Mouse (Mus musculus) kidney, adult 2 months (tissue): Measurements from ENCODE around the gene Farsa. TPM values are rescaled to one million over a fixed set of nuclear protein-coding genes. Genes with fewer than 3 reads are reported as not detected.
A peak's percentile ranks its signal among the peaks of the same experiment; 100 is the strongest.

Source experiments
- DNase-seq: peaks from one replicate; pipeline ENCODE4 v3.0.0; 2021
- H3K27ac ChIP-seq: fragments of 200-500 bp; 2 replicates; pipeline ENCODE4 v1.5.1; 2012; ENCODE audit warnings: low read depth, low read length, control low read depth, inconsistent platforms; ENCODE audit not compliant: insufficient read depth
- H3K27me3 ChIP-seq: fragments of 200-500 bp; replicated peaks from 2 replicates; pipeline ENCODE4 v1.6.1; 2012; ENCODE audit warnings: mild to moderate bottlenecking, moderate library complexity, low read length, inconsistent platforms; ENCODE audit not compliant: control insufficient read depth, insufficient read depth
- H3K36me3 ChIP-seq: fragments of 200-500 bp; 2 replicates; pipeline ENCODE4 v1.6.1; 2012; ENCODE audit warnings: mild to moderate bottlenecking, moderate library complexity, low read length, inconsistent platforms; ENCODE audit not compliant: control insufficient read depth, insufficient read depth
- H3K4me1 ChIP-seq: fragments of 200-500 bp; 2 replicates; pipeline ENCODE4 v1.6.1; 2011; ENCODE audit warnings: low read length; ENCODE audit not compliant: control insufficient read depth, insufficient read depth
- H3K4me3 ChIP-seq: fragments of 200-500 bp; 2 replicates; pipeline ENCODE4 v1.5.1; 2011; ENCODE audit warnings: mild to moderate bottlenecking, low read depth, low read length, control low read depth; ENCODE audit not compliant: insufficient read depth
- CTCF ChIP-seq: fragments of 200-500 bp; conservative IDR thresholded peaks from 2 replicates; pipeline ENCODE4 v1.5.1; 2011; ENCODE audit warnings: low read depth, mild to moderate bottlenecking, control low read depth, low read length, moderate library complexity, mixed read lengths; ENCODE audit not compliant: insufficient read depth, insufficient read length
- POLR2A ChIP-seq: fragments of 200-500 bp; IDR thresholded peaks from one replicate; pipeline ENCODE4 v1.6.1; 2011; ENCODE audit warnings: low read depth, low read length, control low read depth
- WGBS: fragments of 180-500 bp; shearing (Covaris S2); methylation state at CpG from one replicate; pipeline ENCODE4 v1.1.7; 2018; 5-methylcytosine and 5-hydroxymethylcytosine counted together
- polyA plus RNA-seq: library from polyadenylated mRNA; depleted of rRNA; stranded (reverse); fragments of >200 nt; gene quantifications from 2 replicates; pipeline ENCODE4 v1.2.3, GENCODE M21; 2012

Gene Farsa
- polyA plus RNA-seq, 1 experiment, result 37.6 TPM

DNA sequence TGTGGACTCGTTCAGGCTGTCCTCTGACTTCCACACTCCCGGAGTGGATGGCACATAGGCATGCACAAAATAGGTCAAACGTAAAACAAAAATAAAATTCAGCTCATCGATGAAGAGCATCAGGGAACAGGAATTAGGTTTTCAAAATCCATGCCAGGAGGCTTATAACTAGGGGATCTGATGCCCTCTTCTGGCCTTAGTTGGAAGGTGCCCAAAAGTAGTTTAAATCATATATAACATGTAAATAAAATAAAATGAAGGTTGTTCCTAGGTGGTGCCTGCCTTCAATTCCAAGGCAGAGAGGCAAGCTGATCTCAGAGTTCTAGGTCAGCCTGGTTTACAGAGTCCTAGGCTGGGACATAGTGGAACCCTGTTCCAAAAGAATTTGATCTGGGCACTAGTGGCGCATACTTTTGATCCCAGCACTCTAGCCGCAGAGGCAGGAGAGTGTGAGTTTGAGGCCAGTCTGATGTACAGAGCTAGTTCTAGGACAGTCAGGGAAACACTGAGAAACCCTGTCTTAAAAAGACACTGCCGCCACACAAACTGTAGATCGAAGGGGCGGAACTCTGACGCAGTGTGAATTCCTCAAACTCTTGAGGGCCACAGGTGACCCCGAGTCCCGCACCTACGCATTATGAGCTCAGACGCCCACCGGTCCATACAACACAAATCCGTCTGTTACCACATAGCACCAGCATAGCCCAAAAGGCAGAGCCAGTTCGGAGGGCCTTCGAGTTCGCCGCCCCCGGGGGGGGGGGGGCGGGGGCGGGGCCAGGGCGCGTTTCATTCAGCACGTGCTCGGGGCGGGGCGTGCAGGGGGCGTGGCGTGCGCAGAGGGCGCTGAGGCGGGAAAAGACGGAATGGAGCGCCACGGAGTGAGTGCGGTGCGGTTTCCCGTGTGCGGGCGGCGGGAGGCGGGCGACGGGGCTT is 14.9 kb downstream of the Farsa start, which contains the start of gene Syce2:
Gene Syce2 (plus strand): TSS at position 736 of the 933 bp plus-strand sequence.
- TF ChIP-seq POLR2A (no peak), CTCF (no peak)
- Histone ChIP-seq H3K27me3 (no peaks in the 10 kb centered on the region), H3K27ac (no peak within 1 kb of the TSS), H3K36me3 (no peaks in the 10 kb centered on the region), H3K4me3 (peak within 1 kb of the TSS; percentile 52), H3K4me1 (0 out of 2 replicates have a peak, but pooled peaks cover 4% of the 10 kb centered on the region)
- 8% methylated on average over 46 of the region's 46 CpGs for WGBS
- peak; percentile 85 for DNase-seq

DNA sequence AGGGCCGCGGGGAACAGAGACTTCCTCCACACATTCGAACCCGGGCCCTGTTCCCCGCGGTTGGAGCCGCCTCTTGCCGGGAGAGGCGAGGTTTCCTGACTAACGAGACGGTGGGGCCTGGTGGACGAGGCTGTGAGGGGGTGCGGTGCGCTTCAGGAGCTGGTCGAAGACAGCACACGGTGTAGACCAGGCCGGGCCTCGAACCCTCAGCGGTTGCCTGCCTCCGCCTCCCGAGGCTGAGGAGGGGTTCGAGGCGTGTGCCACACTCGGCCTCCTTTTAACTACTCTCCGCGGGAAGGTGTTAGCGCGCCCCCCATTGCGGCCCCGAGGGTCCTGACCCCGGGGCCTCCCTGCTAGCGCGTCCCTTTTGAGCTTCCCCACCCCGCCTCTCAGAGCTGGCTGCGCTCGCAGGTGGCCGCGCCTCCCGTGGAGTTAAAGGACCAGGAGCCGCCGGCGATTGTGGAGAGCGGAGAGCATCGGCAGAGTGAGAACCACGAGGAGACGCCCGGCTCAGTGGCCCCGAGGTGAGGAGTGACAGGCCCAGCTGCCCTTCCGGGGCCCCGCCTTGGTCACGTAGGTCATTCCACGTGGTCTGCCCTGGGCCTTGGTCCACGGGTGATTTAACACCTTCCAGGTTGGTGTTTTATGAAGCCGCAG is 15.6 kb downstream of the Farsa start:
- no peak for TF ChIP-seq CTCF
- TF ChIP-seq POLR2A, result no peak
- H3K27me3 ChIP-seq, result no peaks in the 10 kb centered on the region
- peak overlapping the region; percentile 36 for H3K4me3 ChIP-seq
- peak; percentile 48 for DNase-seq
- WGBS, result 2% methylated on average over 54 of the region's 54 CpGs
- H3K4me1 ChIP-seq, result 0 out of 2 replicates have a peak, but pooled peaks cover 4% of the 10 kb centered on the region
- no peaks in the 10 kb centered on the region for H3K36me3 ChIP-seq
- no peak overlapping the region for H3K27ac ChIP-seq

DNA sequence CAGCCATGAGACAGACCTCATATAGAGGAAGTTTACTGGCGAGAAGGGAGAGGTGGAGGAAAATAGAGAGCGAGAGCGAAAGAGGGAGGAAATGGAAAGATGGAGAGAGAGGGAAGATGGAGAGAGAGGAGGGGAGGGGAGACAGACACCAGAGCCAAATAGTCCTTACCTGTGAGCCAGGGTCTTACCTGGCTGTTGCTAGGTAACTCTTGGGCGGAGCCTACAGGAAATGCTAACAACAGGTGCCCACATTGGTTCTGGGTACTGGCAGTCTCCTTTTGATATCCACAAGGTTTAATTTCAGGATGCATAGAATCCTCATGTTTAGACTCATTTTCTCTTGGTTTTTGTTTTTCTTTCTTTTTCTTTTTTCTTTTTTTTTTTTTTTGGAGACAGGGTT is 16.2 kb downstream of the Farsa start:
- TF ChIP-seq CTCF, result no peak
- no peak for TF ChIP-seq POLR2A
- Histone ChIP-seq H3K4me3 (no peak overlapping the region), H3K4me1 (0 out of 2 replicates have a peak, but pooled peaks cover 4% of the 10 kb centered on the region), H3K27ac (no peak overlapping the region), H3K36me3 (no peaks in the 10 kb centered on the region), H3K27me3 (no peaks in the 10 kb centered on the region)
- WGBS, result 91% methylated on average over 4 of the region's 4 CpGs
- no peak for DNase-seq

DNA sequence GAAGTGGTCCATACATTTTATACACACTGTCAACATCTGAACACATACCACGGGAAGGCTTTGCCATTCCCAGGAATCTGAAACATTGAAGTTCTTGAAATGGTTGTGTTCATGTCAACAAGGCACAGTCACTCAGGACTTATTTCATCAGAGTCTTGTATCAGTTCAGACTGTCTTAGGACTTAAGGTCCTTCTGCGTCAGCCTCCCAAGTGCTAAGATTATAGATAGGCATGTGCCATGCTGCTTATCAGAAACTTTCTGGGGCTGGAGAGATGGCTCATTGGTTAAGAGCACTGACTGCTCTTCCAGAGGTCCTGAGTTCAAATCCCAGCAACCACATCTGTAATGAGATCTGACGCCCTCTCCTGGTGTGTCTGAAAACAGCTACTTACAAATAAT is 17.6 kb downstream of the Farsa start:
- H3K4me3 ChIP-seq, result no peak overlapping the region
- H3K4me1 ChIP-seq, result 0 out of 2 replicates have a peak, but pooled peaks cover 4% of the 10 kb centered on the region
- no peaks in the 10 kb centered on the region for H3K27me3 ChIP-seq
- no peak for TF ChIP-seq POLR2A
- TF ChIP-seq CTCF, result no peak
- 89% methylated on average over 3 of the region's 3 CpGs for WGBS
- H3K27ac ChIP-seq, result no peak overlapping the region
- H3K36me3 ChIP-seq, result no peaks in the 10 kb centered on the region
- DNase-seq, result no peak

DNA sequence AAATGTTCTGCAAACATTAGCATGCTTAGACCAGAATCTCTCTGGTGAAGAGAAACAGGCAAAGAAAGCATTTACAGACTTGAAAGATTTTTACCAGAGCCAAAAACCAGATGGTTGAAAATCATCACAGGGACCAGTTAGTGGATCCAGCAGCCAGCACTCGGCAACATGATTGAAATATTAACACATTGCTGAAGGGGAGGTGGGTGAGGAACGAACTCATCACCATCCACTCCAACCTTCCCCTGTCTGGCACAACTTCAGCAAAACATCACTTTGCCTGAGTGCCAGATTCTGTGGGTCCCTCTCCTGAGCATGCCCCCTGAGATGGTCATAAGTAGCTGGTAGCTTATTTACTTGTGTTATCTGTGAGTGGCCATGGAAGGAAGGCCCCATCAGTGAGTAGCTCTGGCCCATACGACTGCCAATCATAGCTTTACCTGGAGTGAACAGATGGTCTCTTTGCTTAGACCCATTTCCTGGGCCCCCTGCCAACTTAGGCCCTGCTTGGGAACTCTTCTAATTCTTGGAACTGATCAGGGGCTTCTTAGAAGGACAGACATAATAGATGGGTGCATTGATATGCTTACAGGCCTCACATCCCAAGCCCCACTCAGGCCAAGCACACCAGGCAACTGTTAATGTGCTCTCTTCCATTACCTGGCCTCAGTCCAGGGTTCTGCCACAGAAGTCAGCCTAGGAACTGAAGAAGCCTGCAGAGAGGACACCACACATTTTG is 20.7 kb downstream of the Farsa start:
- WGBS, result 88% methylated on average over 3 of the region's 3 CpGs
- no peak overlapping the region for H3K4me3 ChIP-seq
- TF ChIP-seq POLR2A, result no peak
- no peak for TF ChIP-seq CTCF
- no peaks in the 10 kb centered on the region for H3K36me3 ChIP-seq
- H3K4me1 ChIP-seq, result peaks cover 2% of the 10 kb centered on the region; the same call in 1 of the 2 replicates
- H3K27me3 ChIP-seq, result no peaks in the 10 kb centered on the region
- DNase-seq, result no peak
- H3K27ac ChIP-seq, result no peak overlapping the region

DNA sequence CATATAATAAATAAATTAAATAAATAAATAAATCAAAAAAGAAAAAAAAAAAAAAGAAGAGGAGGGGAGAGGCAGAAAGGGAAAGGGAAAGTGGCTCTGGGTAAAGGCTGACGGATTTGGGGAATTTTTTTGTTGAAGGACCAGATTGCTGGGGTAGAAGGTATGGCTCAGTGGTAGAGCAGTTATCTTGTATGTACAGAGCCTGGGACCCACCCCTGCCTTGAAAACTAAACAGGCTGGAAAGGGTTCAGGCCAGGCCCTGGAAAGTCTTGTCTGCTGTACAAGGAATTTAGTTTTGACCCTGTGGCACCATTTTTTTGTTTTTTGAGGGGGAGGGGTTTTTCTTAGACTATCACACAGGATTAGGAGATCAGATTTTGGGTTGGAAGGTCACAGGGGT is 22.1 kb downstream of the Farsa start:
- Histone ChIP-seq H3K36me3 (no peaks in the 10 kb centered on the region), H3K4me3 (no peak overlapping the region), H3K27me3 (no peaks in the 10 kb centered on the region), H3K27ac (no peak overlapping the region), H3K4me1 (peaks cover 2% of the 10 kb centered on the region; the same call in 1 of the 2 replicates)
- no peak for TF ChIP-seq POLR2A
- TF ChIP-seq CTCF, result no peak
- no peak for DNase-seq
- 92% methylated on average over 1 of the region's 1 CpGs for WGBS
